Mouse (Mus musculus) gastrocnemius, postnatal 25 days (tissue): ENCODE measurements around the gene Plcd3. TPM values are rescaled to one million over a fixed set of nuclear protein-coding genes. Genes with fewer than 3 reads are reported as not detected.
A peak's percentile ranks its signal among the peaks of the same experiment; 100 is the strongest.

Experiments
- DNase-seq: peaks from one replicate; pipeline ENCODE4 v3.0.0; 2022
- long read RNA-seq, 2 experiments: library from polyadenylated mRNA; stranded (forward); transcript quantifications; one replicate each; pipeline ENCODE4 v2.0.0; 2021
- total RNA-seq, 2 experiments: library from RNA; stranded (reverse); gene quantifications; 1 replicate in 1 of 2; 2 replicates in 1 of 2; pipeline ENCODE4 v1.2.3; 2021

Gene Plcd3
- total RNA-seq, result 1 to 10 TPM; 3.2 to 3.9 TPM
- long read RNA-seq, experiment 1, result 0 reads
- long read RNA-seq, experiment 2, partial matches to known transcripts, result 1 of 2 reads
- long read RNA-seq, experiment 2, other reads (novel, unspliced or antisense), result 0 of 2 reads

- DNase-seq, result peak; percentile 87
Measured at GRCm38 (mm10) chr11:103101481-103101865, at the start of gene Plcd3, which contains the start of gene Acbd4. Gene Plcd3 (minus strand): TSS chr11:103101658. Gene Acbd4 (plus strand): TSS chr11:103101682.

GRCm38 (mm10) chr11:103149771-103150170 lies 48.3 kb upstream of the Plcd3 start:
- DNase-seq, result no peak

- DNase-seq, result no peak
Measured at GRCm38 (mm10) chr11:103147766-103148165, 46.3 kb upstream of the Plcd3 start.

GRCm38 (mm10) chr11:103146386-103146785 lies 44.9 kb upstream of the Plcd3 start:
- DNase-seq, result no peak

DNA sequence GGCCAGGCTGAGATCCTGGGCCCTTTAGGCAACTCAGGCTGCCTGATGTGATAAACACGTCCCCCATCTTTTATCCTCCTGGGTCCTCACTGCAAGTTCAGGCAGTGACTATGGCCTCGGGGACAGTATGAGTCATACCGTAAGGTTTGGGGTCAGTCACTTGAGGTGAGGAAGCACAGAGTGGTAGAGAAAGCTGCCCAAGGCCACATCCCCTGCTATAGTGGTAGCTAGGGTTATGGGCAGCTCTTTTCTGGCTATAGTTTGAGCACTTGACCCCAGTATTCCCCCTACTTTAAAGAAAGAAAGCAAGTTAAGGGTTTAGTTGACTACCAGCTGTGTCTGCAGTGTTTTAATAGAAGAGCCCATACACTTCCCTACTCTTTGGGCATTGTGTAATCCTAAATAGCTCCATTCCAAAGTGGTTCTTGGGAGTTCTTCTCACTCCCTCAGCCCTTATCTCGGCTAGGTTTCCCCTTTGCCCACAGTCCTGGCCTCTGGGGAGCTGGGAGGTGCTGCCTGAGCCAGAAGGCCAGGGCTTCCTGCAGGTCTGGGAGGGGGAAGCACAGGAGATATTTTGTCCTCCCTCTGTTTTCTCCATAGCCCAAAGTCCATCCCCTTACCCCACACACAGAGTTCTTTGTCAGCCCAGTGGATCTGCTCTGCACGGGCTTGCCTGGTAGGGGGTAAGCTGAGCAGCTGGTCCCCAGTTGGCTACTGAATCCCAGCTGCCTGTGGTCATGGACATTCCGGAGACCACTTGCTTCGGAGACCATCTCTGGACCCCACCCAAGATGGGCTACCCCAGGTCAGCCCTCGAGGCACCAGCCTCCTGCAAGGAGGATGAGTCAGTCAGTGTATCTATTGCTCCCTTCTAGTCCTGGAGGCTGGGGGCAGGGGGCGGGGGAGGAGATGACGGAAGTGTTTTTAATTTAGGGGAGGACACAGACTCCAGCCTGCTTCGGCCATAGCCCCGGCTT lies 43.1 kb upstream of the Plcd3 start:
- no peak for DNase-seq

DNA sequence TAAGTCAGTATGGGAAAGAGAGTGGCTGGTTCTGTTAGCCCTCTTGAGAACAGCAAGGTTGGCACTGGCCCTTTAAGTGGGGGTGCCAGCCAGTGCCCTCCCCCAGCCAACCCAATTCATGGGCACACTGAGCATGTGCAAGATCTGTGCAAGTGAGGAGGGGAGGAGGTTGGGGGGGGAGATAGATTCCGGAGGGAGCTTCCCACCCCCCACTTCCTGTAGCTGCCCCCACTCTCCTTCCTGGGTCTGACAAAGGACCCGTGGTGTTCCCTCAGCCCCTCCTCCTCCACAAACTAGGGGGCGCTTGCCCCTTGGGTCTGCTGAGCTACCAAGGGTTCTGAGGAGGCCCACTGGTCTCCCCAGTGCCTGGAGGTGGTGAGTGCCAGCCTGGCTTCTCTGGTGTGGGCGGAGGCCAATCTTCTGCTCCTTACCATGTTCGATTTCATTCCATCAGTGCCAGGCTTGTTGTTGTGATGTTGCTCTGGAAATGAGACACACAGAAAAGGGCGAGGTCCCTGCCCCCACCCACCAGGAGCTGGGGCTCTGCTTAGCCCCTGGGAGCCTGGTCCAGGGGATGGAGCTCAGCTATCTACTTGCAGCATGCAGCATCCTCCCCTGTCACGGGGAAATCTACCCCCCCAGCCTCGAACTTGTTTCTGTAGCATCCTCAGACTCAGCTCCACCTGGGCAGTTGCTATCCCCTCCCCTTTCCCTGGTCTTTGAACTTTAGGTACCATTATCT lies 41.2 kb upstream of the Plcd3 start:
- peak; percentile 71 for DNase-seq

- no peak for DNase-seq
Measured at GRCm38 (mm10) chr11:103141944-103142255, 40.4 kb upstream of the Plcd3 start.

DNA sequence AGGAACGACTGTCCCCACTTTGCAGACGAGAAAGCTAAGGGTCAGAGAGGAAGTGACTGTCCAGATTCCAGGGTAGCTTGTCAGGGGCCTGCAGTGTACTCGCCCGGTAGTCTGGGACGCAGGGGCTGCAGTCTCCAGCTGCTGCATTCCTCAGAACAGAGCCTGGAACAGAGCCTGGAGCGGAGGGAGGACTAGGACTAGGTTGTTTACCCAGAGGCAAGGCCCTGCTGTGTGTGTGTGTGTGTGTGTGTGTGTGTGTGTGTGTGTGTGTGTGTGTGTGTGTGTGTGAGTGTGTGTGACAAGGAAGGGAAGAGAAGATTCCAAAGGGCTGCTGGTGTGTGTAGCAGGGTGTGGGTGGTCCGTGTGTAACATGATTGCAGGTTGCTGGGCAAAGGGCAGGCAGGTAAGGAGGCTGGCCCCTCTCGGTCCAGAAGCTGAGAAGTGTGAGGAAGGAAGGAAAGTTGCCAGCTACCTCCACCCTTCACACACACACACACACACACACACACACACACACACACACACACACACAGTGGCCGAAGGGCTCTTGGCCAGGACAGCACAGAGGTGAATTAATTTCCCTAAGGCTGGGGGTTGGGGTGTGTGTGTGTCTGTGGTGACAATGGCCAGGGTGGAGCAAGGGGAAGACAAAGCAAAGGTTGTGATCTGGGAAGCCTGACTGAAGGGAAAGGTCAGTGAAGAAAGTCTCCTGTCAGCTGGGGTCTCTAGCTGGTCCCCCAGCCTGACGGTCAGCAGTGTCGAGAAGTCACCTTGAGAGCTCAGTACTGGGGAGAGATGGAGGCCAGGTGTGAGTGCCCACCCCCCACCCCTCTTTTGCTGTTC lies 39.9 kb upstream of the Plcd3 start:
- DNase-seq, result peak; percentile 81

DNA sequence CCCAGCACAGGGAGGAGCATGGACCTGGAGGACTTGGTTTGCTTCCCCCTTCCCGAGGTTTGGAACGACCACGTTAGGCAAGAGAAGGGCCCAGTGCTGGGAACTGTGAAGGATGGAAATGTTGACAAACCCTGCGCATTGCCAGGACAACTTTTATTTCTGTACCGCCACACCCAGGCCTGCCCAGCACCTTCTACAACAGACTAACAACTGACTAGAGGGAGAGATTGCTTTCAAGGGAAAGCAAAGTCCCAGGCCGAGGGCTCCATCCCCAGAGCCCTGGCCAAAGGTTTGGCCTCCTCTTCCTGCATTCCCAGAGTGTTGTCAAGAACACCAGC lies 39.3 kb upstream of the Plcd3 start:
- no peak for DNase-seq

DNA sequence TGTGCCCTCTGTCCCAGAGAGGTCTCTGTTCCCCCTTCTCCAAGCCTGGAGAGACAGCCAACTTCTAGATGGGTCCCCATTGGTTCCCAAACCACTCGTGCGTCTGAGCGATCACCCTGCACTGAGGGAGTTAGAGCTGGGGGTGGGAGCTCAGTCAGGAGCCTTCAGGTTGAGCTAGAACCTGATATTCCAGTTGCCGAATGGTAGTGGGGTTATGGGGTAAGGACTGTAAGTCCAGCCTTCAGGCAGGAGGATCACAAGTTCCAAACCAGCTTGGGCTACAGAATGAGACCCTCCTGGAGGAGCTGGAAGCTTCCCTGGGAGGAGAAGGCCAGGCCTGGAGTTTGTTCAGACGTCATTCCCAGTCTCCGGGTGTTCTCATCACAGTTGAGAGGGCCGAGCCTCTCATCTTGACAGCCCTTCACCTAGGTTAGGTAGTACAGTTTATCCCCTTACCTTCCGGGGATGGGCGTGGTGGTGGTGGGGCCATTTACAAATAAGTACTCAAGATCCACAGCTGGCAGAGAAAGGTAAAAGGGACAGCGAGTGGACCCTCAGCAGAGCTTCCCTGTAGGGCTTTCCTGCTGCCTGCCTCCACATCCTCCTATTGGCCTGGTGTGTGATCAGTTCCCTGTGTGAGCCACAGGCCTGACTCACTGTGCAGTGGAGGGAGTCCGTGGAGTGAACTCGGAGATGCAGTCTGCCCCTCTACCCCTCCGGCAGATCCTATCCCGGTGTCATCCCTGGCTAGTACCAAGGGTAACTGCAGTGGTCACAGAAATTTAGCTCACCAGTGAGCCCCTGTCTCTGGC lies 38.7 kb upstream of the Plcd3 start:
- DNase-seq, result no peak

- no peak for DNase-seq
Measured at GRCm38 (mm10) chr11:103136039-103136577, 34.6 kb upstream of the Plcd3 start.

DNA sequence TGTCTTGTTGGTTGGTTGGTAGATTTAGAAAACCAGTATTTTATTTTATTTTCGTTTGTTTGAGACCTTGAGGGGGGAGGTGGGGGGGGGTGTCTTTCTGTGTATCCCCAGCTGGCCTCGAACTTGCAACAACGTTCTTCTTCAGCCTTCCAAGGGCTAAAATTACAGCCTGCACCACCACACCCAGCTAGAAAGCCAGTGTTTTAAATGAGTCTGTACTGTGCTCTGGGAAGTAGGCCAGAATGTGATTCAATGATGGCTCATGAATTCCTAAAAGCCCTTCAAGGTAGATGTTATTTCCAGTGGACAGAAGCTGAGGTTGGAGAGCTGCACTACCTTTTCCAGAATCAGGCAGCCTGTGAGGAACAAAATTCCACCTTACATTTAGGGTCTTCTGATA lies 32.8 kb upstream of the Plcd3 start:
- DNase-seq, result no peak

GRCm38 (mm10) chr11:103133456-103134185 lies 32.2 kb upstream of the Plcd3 start:
- no peak for DNase-seq

- peak; percentile 99 for DNase-seq
Measured at GRCm38 (mm10) chr11:103132576-103133455, 31.4 kb upstream of the Plcd3 start.

DNA sequence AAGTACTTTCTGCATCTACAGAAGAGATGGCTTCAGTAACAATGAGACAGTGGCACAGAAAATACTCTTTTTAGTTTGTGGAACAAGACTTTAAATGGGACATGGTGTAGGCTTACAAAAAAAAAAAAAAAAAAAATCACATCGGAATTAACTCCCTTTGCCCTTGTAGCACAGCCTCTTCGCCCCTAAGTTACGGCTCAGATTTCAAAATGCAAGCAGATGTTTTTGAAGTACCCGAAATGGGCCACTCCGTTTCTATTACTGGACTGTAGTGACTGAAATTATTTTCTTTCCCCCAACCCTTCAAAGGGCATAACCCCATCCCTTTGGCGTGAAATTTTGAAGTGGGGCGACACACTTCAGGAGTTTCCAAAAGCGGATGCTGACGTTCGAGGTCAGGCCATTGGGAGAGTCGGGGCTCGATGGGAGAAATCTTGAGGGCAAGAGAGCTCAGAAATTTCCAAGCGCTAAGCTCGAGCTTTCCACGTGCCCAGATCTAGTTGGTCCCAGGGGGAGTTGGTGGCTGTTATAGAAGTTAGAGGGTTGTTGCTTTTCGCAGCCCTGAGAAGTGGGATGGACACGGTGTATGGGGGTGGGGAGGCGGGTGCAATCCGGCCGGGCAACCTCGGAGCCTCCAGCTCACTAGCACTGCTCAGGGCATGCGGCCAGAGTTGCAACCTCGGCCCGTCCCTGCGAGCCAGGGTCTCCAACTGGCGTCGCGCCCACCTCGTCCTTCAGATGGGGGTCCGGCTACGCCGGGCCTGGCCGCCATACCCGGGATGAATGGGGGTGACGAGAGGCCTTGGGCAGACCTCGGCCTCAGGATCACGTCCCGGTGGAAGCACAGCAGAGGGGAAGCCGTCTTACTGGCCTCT lies 30.5 kb upstream of the Plcd3 start, which contains the start of gene Hexim2:
Gene Hexim2, plus strand, starts transcription at position 729 of the 875 bp plus-strand sequence.
- DNase-seq, result peak; percentile 67

DNA sequence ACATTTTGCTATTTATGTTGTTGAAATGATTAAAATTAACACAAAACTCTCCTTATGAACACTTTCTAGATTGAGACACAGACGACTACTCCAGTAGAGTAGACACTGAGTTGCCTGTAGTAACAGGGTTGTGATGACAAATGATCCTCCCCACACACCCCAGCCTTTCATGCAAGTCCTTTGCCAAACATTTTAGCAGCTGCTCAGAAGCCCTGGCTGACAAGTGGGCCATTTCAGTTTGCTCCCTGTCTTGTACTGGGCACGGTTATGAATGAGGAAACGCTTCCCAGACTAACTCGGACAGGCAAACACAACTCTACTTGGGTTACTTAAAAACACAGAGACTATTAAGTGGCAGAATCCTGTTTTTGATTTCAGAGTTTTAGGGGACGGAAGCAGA lies 18.9 kb upstream of the Plcd3 start:
- peak; percentile 62 for DNase-seq

GRCm38 (mm10) chr11:103119609-103120008 lies 18.2 kb upstream of the Plcd3 start:
- DNase-seq, result no peak

- no peak for DNase-seq
Measured at GRCm38 (mm10) chr11:103118866-103119265, 17.4 kb upstream of the Plcd3 start.
